In the genomic region with DNA sequence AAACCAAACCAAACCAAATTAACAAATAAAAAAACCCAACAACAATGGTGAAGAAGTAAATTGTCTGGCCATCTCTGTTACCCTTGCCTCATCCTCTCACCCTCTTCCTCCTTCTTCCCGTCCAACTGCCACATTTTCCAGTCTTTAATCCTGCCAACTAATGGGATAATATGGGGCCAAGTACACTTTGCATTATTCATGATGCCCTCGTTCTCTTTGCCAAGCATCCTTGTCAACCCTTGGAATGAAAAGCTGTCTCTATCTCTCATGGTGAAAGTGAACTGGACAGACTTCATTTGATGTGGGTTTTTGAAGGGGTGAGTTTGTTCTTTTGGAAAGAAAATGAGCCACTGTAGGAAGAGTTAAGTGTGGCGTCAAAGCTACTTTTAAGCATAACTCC, we compare ENCODE assay signal across 27 mouse cellular contexts. TPM values are rescaled to one million over a fixed set of nuclear protein-coding genes. Genes with fewer than 3 reads are reported as not detected.
DNase-seq lines count a peak whose midpoint lies in the region; ATAC-seq and TF ChIP-seq lines count a peak whose summit lies in the region.
"Had no signal": no experiment of that assay in that cellular context is flagged by ENCODE, and none has a peak within 500 bp of the region (broad histone marks: within the 10 kb centered on the region; RNA-seq: fewer than 3 reads in every experiment).

No protein-coding gene starts in this region.

- peak; percentile 29 to 37 for DNase-seq in cerebellum, postnatal 10 days
- no peak for DNase-seq in cerebellum, adult 11 months
- no peak for DNase-seq in forebrain, embryonic 10.5 days (ENCODE audit: extremely low spot score, low spot score)
- no peak for DNase-seq in midbrain, embryonic 10.5 days (ENCODE audit: low spot score)
- peak; percentile 42 for DNase-seq in midbrain, postnatal 0 days (ENCODE audit: low spot score)
- DNase-seq in midbrain, embryonic 11.5 days (ENCODE audit: low spot score, missing footprints) = no peak
- DNase-seq: adrenal gland, adult 8-10 months; adrenal gland, postnatal 25 days; cerebellum, adult 2 months; cerebellum, adult 9-11 months; cerebellum, postnatal 36 days; embryo, embryonic 11 days; gastrocnemius, postnatal 25 days; heart, adult 18-20 months; heart, postnatal 10 days; heart, postnatal 36 days had no signal

- H3K9ac ChIP-seq in forebrain, embryonic 16.5 days (replicated peaks; ENCODE audit: low read depth, low read length) = no peak overlapping the region
- no peak overlapping the region for H3K9ac ChIP-seq in midbrain, embryonic 12.5 days (replicated peaks)
- H3K9ac ChIP-seq in midbrain, postnatal 0 days (replicated peaks; ENCODE audit: low read length, poor library complexity, severe bottlenecking) = no peak overlapping the region
- no peak overlapping the region for H3K9ac ChIP-seq in midbrain, embryonic 11.5 days (ENCODE audit: low read length)
- H3K9ac ChIP-seq: embryonic facial prominence, embryonic 13.5 days; heart, embryonic 12.5 days; heart, embryonic 15.5 days; hindbrain, embryonic 13.5 days had no signal

- H3K36me3 ChIP-seq in forebrain, embryonic 16.5 days (ENCODE audit: control insufficient read depth, insufficient read depth) = no peaks in the 10 kb centered on the region
- no peaks in the 10 kb centered on the region for H3K36me3 ChIP-seq in forebrain, embryonic 10.5 days (replicated peaks)
- no peaks in the 10 kb centered on the region for H3K36me3 ChIP-seq in midbrain, embryonic 12.5 days
- H3K36me3 ChIP-seq in midbrain, embryonic 10.5 days = no peaks in the 10 kb centered on the region
- H3K36me3 ChIP-seq in midbrain, postnatal 0 days (ENCODE audit: insufficient read depth, low read length) = no peaks in the 10 kb centered on the region
- H3K36me3 ChIP-seq in midbrain, embryonic 11.5 days (ENCODE audit: control insufficient read depth, insufficient read depth, low read length) = no peaks in the 10 kb centered on the region
- H3K36me3 ChIP-seq: embryonic facial prominence, embryonic 10.5 days; embryonic facial prominence, embryonic 13.5 days; heart, embryonic 12.5 days; heart, embryonic 15.5 days; hindbrain, embryonic 10.5 days; hindbrain, embryonic 13.5 days had no signal

- no peak overlapping the region for H3K27ac ChIP-seq in forebrain, embryonic 16.5 days (ENCODE audit: low read length)
- H3K27ac ChIP-seq in forebrain, embryonic 10.5 days = no peak overlapping the region
- no peak overlapping the region for H3K27ac ChIP-seq in midbrain, embryonic 12.5 days (replicated peaks)
- H3K27ac ChIP-seq in midbrain, embryonic 10.5 days (replicated peaks) = no peak overlapping the region
- no peak overlapping the region for H3K27ac ChIP-seq in midbrain, postnatal 0 days (ENCODE audit: low read depth, low read length)
- H3K27ac ChIP-seq in midbrain, embryonic 11.5 days (ENCODE audit: low read depth, low read length) = no peak overlapping the region
- H3K27ac ChIP-seq: embryonic facial prominence, embryonic 10.5 days; embryonic facial prominence, embryonic 13.5 days; heart, embryonic 15.5 days; hindbrain, embryonic 10.5 days; hindbrain, embryonic 13.5 days had no signal

- 0 out of 2 replicates have a peak, but pooled peaks have one; percentile 13 for ATAC-seq in forebrain, embryonic 16.5 days
- peak; percentile 31; the same call in 1 of the 2 replicates for ATAC-seq in midbrain, embryonic 12.5 days (ENCODE audit: low FRiP score, low read depth)
- ATAC-seq in midbrain, postnatal 0 days (ENCODE audit: low FRiP score) = no peak
- ATAC-seq in midbrain, embryonic 11.5 days (ENCODE audit: low FRiP score) = no peak
- ATAC-seq: activated CD4-positive, CD25-positive, alpha-beta regulatory T cell, adult 4 months had no signal

- TF ChIP-seq CTCF in midbrain, postnatal 0 days (IDR thresholded peaks at IDR 0.05) = no peak

- no peak overlapping the region for H3K4me2 ChIP-seq in forebrain, embryonic 16.5 days (ENCODE audit: low read length)
- H3K4me2 ChIP-seq in midbrain, embryonic 12.5 days (replicated peaks) = no peak overlapping the region
- H3K4me2 ChIP-seq in midbrain, postnatal 0 days (ENCODE audit: low read depth, low read length, poor library complexity, severe bottlenecking) = no peak overlapping the region
- H3K4me2 ChIP-seq in midbrain, embryonic 11.5 days = no peak overlapping the region
- H3K4me2 ChIP-seq: embryonic facial prominence, embryonic 13.5 days; heart, embryonic 12.5 days; heart, embryonic 15.5 days; hindbrain, embryonic 13.5 days had no signal

- no peaks in the 10 kb centered on the region for H3K27me3 ChIP-seq in forebrain, embryonic 16.5 days (replicated peaks; ENCODE audit: control insufficient read depth, insufficient read depth, low read length)
- no peaks in the 10 kb centered on the region for H3K27me3 ChIP-seq in forebrain, embryonic 10.5 days (ENCODE audit: poor library complexity, severe bottlenecking)
- H3K27me3 ChIP-seq in midbrain, embryonic 12.5 days = no peaks in the 10 kb centered on the region
- H3K27me3 ChIP-seq in midbrain, embryonic 10.5 days (ENCODE audit: low read depth, poor library complexity, severe bottlenecking) = no peaks in the 10 kb centered on the region
- no peaks in the 10 kb centered on the region for H3K27me3 ChIP-seq in midbrain, postnatal 0 days (ENCODE audit: insufficient read depth, low read length)
- no peaks in the 10 kb centered on the region for H3K27me3 ChIP-seq in midbrain, embryonic 11.5 days (ENCODE audit: control insufficient read depth, insufficient read depth, low read length)
- H3K27me3 ChIP-seq: embryonic facial prominence, embryonic 13.5 days; heart, embryonic 12.5 days; heart, embryonic 15.5 days; hindbrain, embryonic 13.5 days had no signal

- no peak overlapping the region for H3K4me3 ChIP-seq in forebrain, embryonic 16.5 days (replicated peaks; ENCODE audit: low read length)
- no peak overlapping the region for H3K4me3 ChIP-seq in forebrain, embryonic 10.5 days
- H3K4me3 ChIP-seq in midbrain, embryonic 12.5 days = no peak overlapping the region
- no peak overlapping the region for H3K4me3 ChIP-seq in midbrain, embryonic 10.5 days
- no peak overlapping the region for H3K4me3 ChIP-seq in midbrain, postnatal 0 days (ENCODE audit: low read depth, low read length)
- no peak overlapping the region for H3K4me3 ChIP-seq in midbrain, embryonic 11.5 days (ENCODE audit: low read depth, low read length)
- H3K4me3 ChIP-seq: embryonic facial prominence, embryonic 10.5 days; embryonic facial prominence, embryonic 13.5 days; erythroblast, embryonic 14.5 days; heart, embryonic 12.5 days; heart, embryonic 15.5 days; hindbrain, embryonic 10.5 days; hindbrain, embryonic 13.5 days had no signal

- 14% methylated on average over 3 of the region's 3 CpGs for WGBS in forebrain, embryonic 16.5 days
- WGBS in forebrain, embryonic 10.5 days = 81% methylated on average over 3 of the region's 3 CpGs
- 24% methylated on average over 3 of the region's 3 CpGs for WGBS in midbrain, embryonic 12.5 days
- 56% methylated on average over 3 of the region's 3 CpGs for WGBS in midbrain, embryonic 10.5 days
- WGBS in midbrain, postnatal 0 days = 18% methylated on average over 3 of the region's 3 CpGs
- 27% methylated on average over 3 of the region's 3 CpGs for WGBS in midbrain, embryonic 11.5 days

- H3K9me3 ChIP-seq in forebrain, embryonic 16.5 days (ENCODE audit: control insufficient read depth, low read length) = no peaks in the 10 kb centered on the region
- no peaks in the 10 kb centered on the region for H3K9me3 ChIP-seq in forebrain, embryonic 10.5 days
- H3K9me3 ChIP-seq in midbrain, embryonic 12.5 days = no peaks in the 10 kb centered on the region
- H3K9me3 ChIP-seq in midbrain, embryonic 10.5 days (replicated peaks) = no peaks in the 10 kb centered on the region
- H3K9me3 ChIP-seq in midbrain, postnatal 0 days (ENCODE audit: low read length) = no peaks in the 10 kb centered on the region
- no peaks in the 10 kb centered on the region for H3K9me3 ChIP-seq in midbrain, embryonic 11.5 days (ENCODE audit: control insufficient read depth, low read length)
- H3K9me3 ChIP-seq: embryonic facial prominence, embryonic 10.5 days; embryonic facial prominence, embryonic 13.5 days; heart, embryonic 12.5 days; heart, embryonic 15.5 days; hindbrain, embryonic 10.5 days; hindbrain, embryonic 13.5 days had no signal

- peaks cover 10% of the 10 kb centered on the region for H3K4me1 ChIP-seq in forebrain, embryonic 16.5 days (replicated peaks; ENCODE audit: control insufficient read depth, insufficient read depth, low read length)
- H3K4me1 ChIP-seq in forebrain, embryonic 10.5 days = peaks cover 15% of the 10 kb centered on the region
- peaks cover 11% of the 10 kb centered on the region for H3K4me1 ChIP-seq in midbrain, embryonic 12.5 days
- H3K4me1 ChIP-seq in midbrain, embryonic 10.5 days = peaks cover 48% of the 10 kb centered on the region
- no peaks in the 10 kb centered on the region for H3K4me1 ChIP-seq in midbrain, postnatal 0 days (ENCODE audit: insufficient read depth, low read length)
- H3K4me1 ChIP-seq in midbrain, embryonic 11.5 days (ENCODE audit: control insufficient read depth, insufficient read depth, low read length) = peaks cover 13% of the 10 kb centered on the region
- H3K4me1 ChIP-seq: heart, embryonic 12.5 days; heart, embryonic 15.5 days had no signal

RNA-seq across cellular contexts. Expression of a gene that starts 0.6 kb away (rescaled TPM):
- polyA plus RNA-seq in forebrain, embryonic 16.5 days (2015; fragmentation: Nextera tagmentation; extraction: Ambion mirVana) = 0.58 and 0.75 TPM in 2 replicates
- polyA plus RNA-seq in forebrain, embryonic 10.5 days (2016; fragmentation: Nextera tagmentation; extraction: Ambion mirVana) = 0.31 and 0.42 TPM in 2 replicates
- 0.52 and 0.85 TPM in 2 replicates for polyA plus RNA-seq in midbrain, embryonic 12.5 days (2016; fragmentation: Nextera tagmentation; extraction: Ambion mirVana)
- polyA plus RNA-seq in midbrain, embryonic 10.5 days (2016; fragmentation: Nextera tagmentation; extraction: Ambion mirVana) = 0.29 and 0.31 TPM in 2 replicates
- 1.2 and 1.4 TPM in 2 replicates for total RNA-seq in midbrain, postnatal 0 days (2014; rRNA removed)
- polyA plus RNA-seq in midbrain, postnatal 0 days (2015; fragmentation: Nextera tagmentation; extraction: Ambion mirVana) = 0.92 and 1.6 TPM in 2 replicates
- polyA plus RNA-seq in midbrain, embryonic 11.5 days (2014; fragmentation: Nextera tagmentation; extraction: Ambion mirVana) = 0.18 and 0.32 TPM in 2 replicates
- total RNA-seq: gastrocnemius, adult 8-10 months; gastrocnemius, postnatal 25 days; heart, adult 18-20 months; heart, postnatal 10 days; heart, postnatal 36 days had no signal
- polyA plus RNA-seq: activated CD4-positive, CD25-positive, alpha-beta regulatory T cell, adult 4 months; erythroblast, embryonic 14.5 days; heart, embryonic 12.5 days; heart, embryonic 15.5 days had no signal

RNA-seq across cellular contexts. Expression of a gene that starts 31.6 kb away (rescaled TPM):
- 455 and 473 TPM in 2 replicates for polyA plus RNA-seq in forebrain, embryonic 16.5 days (2015; fragmentation: Nextera tagmentation; extraction: Ambion mirVana)
- 83.4 and 104 TPM in 2 replicates for polyA plus RNA-seq in forebrain, embryonic 10.5 days (2016; fragmentation: Nextera tagmentation; extraction: Ambion mirVana)
- 383 and 400 TPM in 2 replicates for polyA plus RNA-seq in midbrain, embryonic 12.5 days (2016; fragmentation: Nextera tagmentation; extraction: Ambion mirVana)
- polyA plus RNA-seq in midbrain, embryonic 10.5 days (2016; fragmentation: Nextera tagmentation; extraction: Ambion mirVana) = 145 and 248 TPM in 2 replicates
- total RNA-seq in midbrain, postnatal 0 days (2014; rRNA removed) = 141 TPM in 2 replicates
- 221 and 222 TPM in 2 replicates for polyA plus RNA-seq in midbrain, postnatal 0 days (2015; fragmentation: Nextera tagmentation; extraction: Ambion mirVana)
- polyA plus RNA-seq in midbrain, embryonic 11.5 days (2014; fragmentation: Nextera tagmentation; extraction: Ambion mirVana) = 320 and 334 TPM in 2 replicates
- polyA plus RNA-seq: activated CD4-positive, CD25-positive, alpha-beta regulatory T cell, adult 4 months had no signal

RNA-seq across cellular contexts. Expression of a gene that starts 39.0 kb away (rescaled TPM):
- not detected in 2 replicates for polyA plus RNA-seq in forebrain, embryonic 16.5 days (2015; fragmentation: Nextera tagmentation; extraction: Ambion mirVana)
- 0.07 and 0.15 TPM in 2 replicates for polyA plus RNA-seq in forebrain, embryonic 10.5 days (2016; fragmentation: Nextera tagmentation; extraction: Ambion mirVana)
- 0.08 and 0.10 TPM in 2 replicates for polyA plus RNA-seq in midbrain, embryonic 12.5 days (2016; fragmentation: Nextera tagmentation; extraction: Ambion mirVana)
- polyA plus RNA-seq in midbrain, embryonic 10.5 days (2016; fragmentation: Nextera tagmentation; extraction: Ambion mirVana) = 0.09 and 0.10 TPM in 2 replicates
- not detected in 2 replicates for total RNA-seq in midbrain, postnatal 0 days (2014; rRNA removed)
- polyA plus RNA-seq in midbrain, postnatal 0 days (2015; fragmentation: Nextera tagmentation; extraction: Ambion mirVana) = not detected in 2 replicates
- 0.08 TPM in 1 of 2 replicates, not detected in the other for polyA plus RNA-seq in midbrain, embryonic 11.5 days (2014; fragmentation: Nextera tagmentation; extraction: Ambion mirVana)
- total RNA-seq: gastrocnemius, adult 8-10 months; gastrocnemius, postnatal 25 days; heart, adult 18-20 months; heart, postnatal 10 days; heart, postnatal 36 days had no signal
- polyA plus RNA-seq: activated CD4-positive, CD25-positive, alpha-beta regulatory T cell, adult 4 months; erythroblast, embryonic 14.5 days; heart, embryonic 15.5 days; hindbrain, embryonic 10.5 days; hindbrain, embryonic 13.5 days had no signal

RNA-seq across cellular contexts. Expression of a gene that starts 49.9 kb away (rescaled TPM):
- 42.1 and 42.7 TPM in 2 replicates for polyA plus RNA-seq in forebrain, embryonic 16.5 days (2015; fragmentation: Nextera tagmentation; extraction: Ambion mirVana)
- polyA plus RNA-seq in forebrain, embryonic 10.5 days (2016; fragmentation: Nextera tagmentation; extraction: Ambion mirVana) = 41.2 and 41.4 TPM in 2 replicates
- 48.9 and 49.5 TPM in 2 replicates for polyA plus RNA-seq in midbrain, embryonic 12.5 days (2016; fragmentation: Nextera tagmentation; extraction: Ambion mirVana)
- polyA plus RNA-seq in midbrain, embryonic 10.5 days (2016; fragmentation: Nextera tagmentation; extraction: Ambion mirVana) = 46.9 and 50.1 TPM in 2 replicates
- 21.5 and 24.2 TPM in 2 replicates for total RNA-seq in midbrain, postnatal 0 days (2014; rRNA removed)
- 34.2 and 38.5 TPM in 2 replicates for polyA plus RNA-seq in midbrain, postnatal 0 days (2015; fragmentation: Nextera tagmentation; extraction: Ambion mirVana)
- polyA plus RNA-seq in midbrain, embryonic 11.5 days (2014; fragmentation: Nextera tagmentation; extraction: Ambion mirVana) = 48.2 and 48.5 TPM in 2 replicates

Comparison
In these comparisons a context has a peak if more than half of its experiments do, and no peak if none do; other contexts are left out.
1. DNase-seq: peak in cerebellum, postnatal 10 days (2 of 2) and midbrain, postnatal 0 days (single experiment); none in cerebellum, adult 11 months (single experiment), forebrain, embryonic 10.5 days (single experiment), midbrain, embryonic 10.5 days (single experiment) and midbrain, embryonic 11.5 days (single experiment).
2. ATAC-seq: peak in forebrain, embryonic 16.5 days (single experiment) and midbrain, embryonic 12.5 days (single experiment); none in midbrain, postnatal 0 days (single experiment) and midbrain, embryonic 11.5 days (single experiment).